Mouse (Mus musculus) thymus, adult 2 months (tissue): Measurements from ENCODE around the gene Krt9. TPM values are rescaled to one million over a fixed set of nuclear protein-coding genes. Genes with fewer than 3 reads are reported as not detected.

Experiments
- DNase-seq: peaks from one replicate; pipeline ENCODE4 v3.0.0; 2021
- H3K27ac ChIP-seq: fragments of 200-500 bp; 2 replicates; pipeline ENCODE4 v1.5.1; 2012; ENCODE audit warnings: low read length, control low read depth; ENCODE audit not compliant: control insufficient read depth, insufficient read depth
- H3K27me3 ChIP-seq: fragments of 200-500 bp; 2 replicates; pipeline ENCODE4 v1.6.1; 2012; ENCODE audit warnings: mild to moderate bottlenecking, low read length, moderate library complexity, mixed read lengths; ENCODE audit not compliant: control insufficient read depth, insufficient read depth
- H3K36me3 ChIP-seq: fragments of 200-500 bp; 2 replicates; pipeline ENCODE4 v1.6.1; 2012; ENCODE audit warnings: mild to moderate bottlenecking, low read length, moderate library complexity; ENCODE audit not compliant: control insufficient read depth, insufficient read depth
- H3K4me1 ChIP-seq: fragments of 200-500 bp; replicated peaks from 2 replicates; pipeline ENCODE4 v1.6.1; 2012; ENCODE audit warnings: low read length; ENCODE audit not compliant: control insufficient read depth, insufficient read depth
- H3K4me3 ChIP-seq: fragments of 200-500 bp; 2 replicates; pipeline ENCODE4 v1.5.1; 2012; ENCODE audit warnings: mild to moderate bottlenecking, low read length, control low read depth, moderate library complexity; ENCODE audit not compliant: control insufficient read depth, insufficient read depth
- CTCF ChIP-seq: fragments of 200-500 bp; IDR thresholded peaks from 2 replicates; pipeline ENCODE4 v1.5.1; 2012; ENCODE audit warnings: mild to moderate bottlenecking, control low read depth, low read length, moderate library complexity, borderline replicate concordance; ENCODE audit not compliant: control insufficient read depth, poor library complexity, insufficient read depth; ENCODE audit errors: extremely low read depth
- POLR2A ChIP-seq: fragments of 200-500 bp; IDR thresholded peaks from 2 replicates; pipeline ENCODE4 v1.6.1; 2012; ENCODE audit warnings: mild to moderate bottlenecking, low read length, control low read depth, moderate library complexity; ENCODE audit not compliant: control insufficient read depth, poor library complexity, insufficient read depth; ENCODE audit errors: extremely low read depth
- WGBS: fragments of 180-500 bp; shearing (Covaris S2); methylation state at CpG from one replicate; pipeline ENCODE4 v1.1.7; 2018; 5-methylcytosine and 5-hydroxymethylcytosine counted together
- polyA plus RNA-seq: library from polyadenylated mRNA; depleted of rRNA; stranded (reverse); fragments of >200 nt; gene quantifications from 2 replicates; pipeline ENCODE4 v1.2.3, GENCODE M21; 2012

Gene Krt9
- polyA plus RNA-seq, 1 experiment, result 0.42 TPM

- 46% methylated on average over 8 of the region's 8 CpGs for WGBS
- TF ChIP-seq POLR2A (no peak), CTCF (no peak)
- DNase-seq, result no peak
These were observed 7.2 kb upstream of the Krt9 start for GRCm38 (mm10) chr11:100200104-100200820.

GRCm38 (mm10) chr11:100198666-100199065, 5.6 kb upstream of the Krt9 start:
- 59% methylated on average over 4 of the region's 4 CpGs for WGBS
- Histone ChIP-seq H3K4me3 (no peak overlapping the region), H3K27ac (no peak overlapping the region), H3K36me3 (no peaks in the 10 kb centered on the region), H3K4me1 (no peaks in the 10 kb centered on the region), H3K27me3 (no peaks in the 10 kb centered on the region)
- DNase-seq, result no peak
- no peak for TF ChIP-seq POLR2A
- TF ChIP-seq CTCF, result no peak

More at GRCm38 (mm10) chr11:100200104-100200820, 7.2 kb upstream of the Krt9 start:
- Histone ChIP-seq H3K4me1 (no peaks in the 10 kb centered on the region), H3K27me3 (no peaks in the 10 kb centered on the region), H3K27ac (no peak overlapping the region), H3K36me3 (no peaks in the 10 kb centered on the region), H3K4me3 (no peak overlapping the region)

- no peak overlapping the region for H3K27ac ChIP-seq
- no peaks in the 10 kb centered on the region for H3K36me3 ChIP-seq
- TF ChIP-seq CTCF (no peak), POLR2A (no peak)
- H3K27me3 ChIP-seq, result no peaks in the 10 kb centered on the region
- no peak for DNase-seq
- H3K4me1 ChIP-seq, result no peaks in the 10 kb centered on the region
- no peak overlapping the region for H3K4me3 ChIP-seq
- WGBS, result 96% methylated on average over 3 of the region's 3 CpGs
These were observed 1.2 kb downstream of the Krt9 start for GRCm38 (mm10) chr11:100191820-100192219.

- Histone ChIP-seq H3K4me1 (no peaks in the 10 kb centered on the region), H3K27ac (no peak overlapping the region), H3K27me3 (no peaks in the 10 kb centered on the region), H3K4me3 (no peak overlapping the region), H3K36me3 (no peaks in the 10 kb centered on the region)
- no peak for TF ChIP-seq CTCF
- no peak for TF ChIP-seq POLR2A
- no peak for DNase-seq
- 90% methylated on average over 8 of the region's 8 CpGs for WGBS
These were observed 6.3 kb downstream of the Krt9 start for GRCm38 (mm10) chr11:100186736-100187135.

- Histone ChIP-seq H3K4me1 (no peaks in the 10 kb centered on the region), H3K36me3 (no peaks in the 10 kb centered on the region), H3K27me3 (no peaks in the 10 kb centered on the region), H3K27ac (no peak overlapping the region), H3K4me3 (no peak overlapping the region)
- 42% methylated on average over 7 of the region's 7 CpGs for WGBS
- no peak for DNase-seq
- TF ChIP-seq POLR2A (no peak), CTCF (no peak)
These were observed 11.3 kb downstream of the Krt9 start for GRCm38 (mm10) chr11:100181725-100182124.

GRCm38 (mm10) chr11:100179260-100179659, 13.8 kb downstream of the Krt9 start:
- no peak overlapping the region for H3K4me3 ChIP-seq
- WGBS, result 87% methylated on average over 3 of the region's 3 CpGs
- no peaks in the 10 kb centered on the region for H3K4me1 ChIP-seq
- no peak for DNase-seq
- no peaks in the 10 kb centered on the region for H3K36me3 ChIP-seq
- H3K27ac ChIP-seq, result no peak overlapping the region
- TF ChIP-seq POLR2A, result no peak
- TF ChIP-seq CTCF, result no peak
- no peaks in the 10 kb centered on the region for H3K27me3 ChIP-seq
